Mouse (Mus musculus): Measurements from ENCODE around the gene Glg1. TPM values are rescaled to one million over a fixed set of nuclear protein-coding genes. Genes with fewer than 3 reads are reported as not detected.
A peak's percentile ranks its signal among the peaks of the same experiment; 100 is the strongest.
"Not testable (repeated sequence)": the region's sequence is repeated elsewhere in the genome, so short reads cannot be mapped to it uniquely, and the experiment has no call there.

The Glg1 gene
- polyA plus RNA-seq (2015; fragmentation: Nextera tagmentation; extraction: Ambion mirVana), result 76.0 and 78.0 TPM in 2 replicates

DNA sequence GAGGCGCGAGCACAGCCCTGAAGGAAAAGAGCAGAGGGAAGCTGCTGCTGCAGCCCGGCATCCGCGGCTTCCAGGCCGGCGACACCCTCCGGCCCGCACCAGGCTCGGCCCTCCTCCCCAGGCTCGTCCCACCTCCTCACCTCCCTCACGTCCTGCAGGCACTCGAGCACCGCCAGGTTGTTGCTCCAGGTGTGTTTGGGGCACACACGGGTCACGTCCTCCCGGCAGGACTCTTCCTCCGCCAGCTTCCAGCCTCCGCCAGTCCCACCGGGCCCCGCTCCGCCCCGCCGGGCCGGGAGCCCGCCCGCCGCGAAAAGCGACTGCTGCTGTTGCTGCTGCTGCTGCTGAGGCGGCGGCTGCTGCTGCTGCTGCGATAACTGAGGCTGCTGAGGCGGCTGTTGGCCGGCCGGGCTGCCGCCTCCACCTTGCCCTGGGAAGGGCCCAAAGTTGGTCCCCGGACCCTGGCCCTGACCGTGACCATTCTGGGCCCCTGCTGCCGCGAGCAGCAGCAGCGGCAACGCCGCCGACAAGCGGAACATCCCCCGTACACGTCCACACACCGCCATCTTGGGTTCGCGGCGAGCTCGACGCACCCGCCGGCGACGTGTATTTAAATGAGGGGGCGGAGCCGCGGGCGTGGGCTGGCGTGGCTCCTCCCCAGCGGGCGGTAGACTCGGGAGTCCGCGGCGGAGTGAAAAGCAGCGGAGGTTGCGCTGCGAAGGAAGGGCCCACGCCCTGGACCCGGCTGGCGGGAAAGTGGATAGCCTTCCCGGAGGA lies at the start of gene Glg1:
Gene Glg1 (minus strand): TSS at position 586 of the 777 bp plus-strand sequence.
- peak within 1 kb of the TSS; percentile 60 for H3K4me2 ChIP-seq
- H3K9ac ChIP-seq, result peak within 1 kb of the TSS; percentile 80
- WGBS, result under 1% methylated on average over 74 of the region's 76 CpGs
- peak within 1 kb of the TSS; percentile 99 for H3K27ac ChIP-seq
- peak within 1 kb of the TSS; percentile 67 for H3K4me3 ChIP-seq (replicated peaks)
- H3K36me3 ChIP-seq, result peaks cover 13% of the 10 kb centered on the region; the same call in 1 of the 2 replicates
- peaks cover 12% of the 10 kb centered on the region for H3K4me1 ChIP-seq
- H3K27me3 ChIP-seq, result no peaks in the 10 kb centered on the region
- ATAC-seq (replicated peaks; ENCODE audit: low FRiP score), result peak; percentile 94
- no peaks in the 10 kb centered on the region for H3K9me3 ChIP-seq (replicated peaks)

DNA sequence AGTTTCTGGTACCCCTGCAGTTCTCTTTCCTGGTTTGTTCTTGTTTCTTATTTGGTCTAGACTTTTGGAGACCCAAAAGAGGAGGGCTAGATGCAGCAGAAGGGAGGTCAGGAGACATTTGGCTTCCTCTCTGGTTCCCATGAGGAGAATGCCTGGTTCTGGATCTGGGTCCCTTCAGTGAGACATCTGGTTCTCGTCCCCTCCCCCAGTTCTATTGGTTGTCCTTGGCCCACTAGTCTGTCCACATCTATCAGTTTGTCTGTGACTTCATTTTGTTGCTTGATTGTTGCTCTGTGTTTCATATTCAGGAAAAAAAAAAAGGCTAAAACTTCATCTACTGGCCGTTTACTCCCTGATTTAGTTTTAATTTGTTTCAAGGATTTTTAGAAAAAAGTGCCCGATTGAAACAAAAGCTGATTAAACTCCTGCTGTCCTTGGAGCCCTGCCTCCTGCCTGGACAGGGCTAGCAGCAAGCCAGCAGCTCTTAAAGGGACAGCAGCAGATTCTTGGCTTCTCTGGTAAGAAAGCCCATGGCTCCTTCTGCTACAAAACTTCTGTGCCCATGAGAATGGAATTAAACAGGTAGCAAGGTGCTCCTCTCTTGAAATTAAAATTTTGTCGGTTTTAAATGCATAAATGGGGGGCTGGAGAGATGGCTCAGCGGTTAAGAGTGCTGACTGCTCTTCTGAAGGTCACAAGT lies 46.2 kb upstream of the Glg1 start:
- H3K9ac ChIP-seq, result no peak overlapping the region
- H3K4me2 ChIP-seq, result no peak overlapping the region
- H3K9me3 ChIP-seq (replicated peaks), result no peaks in the 10 kb centered on the region
- H3K27ac ChIP-seq, result no peak overlapping the region
- WGBS, result 32% methylated on average over 5 of the region's 5 CpGs
- H3K36me3 ChIP-seq, result no peaks in the 10 kb centered on the region
- no peaks in the 10 kb centered on the region for H3K27me3 ChIP-seq
- no peak for ATAC-seq (replicated peaks; ENCODE audit: low FRiP score)
- no peak overlapping the region for H3K4me3 ChIP-seq (replicated peaks)
- H3K4me1 ChIP-seq, result peaks cover 3% of the 10 kb centered on the region; the same call in 1 of the 2 replicates

DNA sequence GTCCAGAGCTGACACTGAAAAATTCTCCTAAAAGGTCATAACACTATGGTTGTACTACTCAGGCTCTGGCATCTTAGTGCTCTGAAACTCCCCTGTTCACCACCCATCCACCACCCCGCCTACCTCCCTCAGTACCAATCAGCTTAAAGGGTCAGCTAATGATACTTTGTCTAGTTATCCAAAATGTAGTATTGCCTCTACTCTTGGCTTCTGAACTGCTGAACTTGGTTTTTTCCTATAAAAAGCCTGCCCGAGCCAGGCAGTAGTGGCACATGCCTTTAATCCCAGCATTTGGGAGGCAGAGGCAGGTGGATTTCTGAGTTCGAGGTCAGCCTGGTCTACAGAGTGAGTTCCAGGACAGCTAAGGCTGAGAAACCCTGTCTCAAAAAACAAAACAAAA lies 45.3 kb upstream of the Glg1 start:
- H3K9me3 ChIP-seq (replicated peaks), result no peaks in the 10 kb centered on the region
- peaks cover 3% of the 10 kb centered on the region; the same call in 1 of the 2 replicates for H3K4me1 ChIP-seq
- 92% methylated on average over 3 of the region's 3 CpGs for WGBS
- no peak overlapping the region for H3K27ac ChIP-seq
- no peak overlapping the region for H3K9ac ChIP-seq
- H3K27me3 ChIP-seq, result no peaks in the 10 kb centered on the region
- no peak overlapping the region for H3K4me3 ChIP-seq (replicated peaks)
- no peak for ATAC-seq (replicated peaks; ENCODE audit: low FRiP score)
- no peaks in the 10 kb centered on the region for H3K36me3 ChIP-seq
- no peak overlapping the region for H3K4me2 ChIP-seq

DNA sequence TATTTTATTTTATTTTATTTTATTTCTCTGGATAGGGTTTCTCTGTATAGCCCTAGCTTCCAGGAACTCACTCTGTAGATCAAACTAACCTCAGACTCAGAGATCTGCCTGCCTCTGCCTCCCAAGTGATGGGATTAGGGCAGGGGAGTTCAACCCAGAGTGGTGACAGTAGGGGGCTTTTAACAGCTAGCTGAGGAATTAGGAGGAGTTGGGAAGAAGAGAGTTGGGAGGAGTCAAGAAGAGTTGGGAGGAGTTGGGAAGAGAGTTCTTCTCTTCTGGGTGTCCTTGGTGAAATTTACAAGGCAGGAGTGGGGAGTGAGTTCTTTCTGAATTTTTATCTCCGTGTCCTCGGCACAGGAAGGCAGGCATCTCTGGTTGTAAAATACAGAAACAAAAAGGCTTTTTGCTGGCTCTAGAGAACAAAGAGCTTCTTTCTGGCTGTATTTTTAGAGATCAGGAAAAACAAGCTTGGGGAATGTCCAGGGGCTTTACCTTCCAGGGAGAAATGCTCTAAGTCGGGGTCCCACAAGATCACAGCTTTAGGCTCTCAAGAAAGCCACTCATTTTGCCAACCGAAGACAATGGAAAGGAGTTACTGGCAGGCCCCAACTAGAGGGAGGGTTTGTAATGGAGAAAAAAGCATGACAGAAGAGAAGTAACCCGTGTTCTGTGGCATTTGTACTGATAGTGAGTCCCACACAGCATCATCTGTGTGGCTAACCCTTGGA lies 44.2 kb upstream of the Glg1 start:
- H3K4me2 ChIP-seq; H3K27me3 ChIP-seq; H3K36me3 ChIP-seq; H3K4me3 ChIP-seq (replicated peaks); H3K4me1 ChIP-seq; ATAC-seq (replicated peaks; ENCODE audit: low FRiP score); H3K9ac ChIP-seq; H3K9me3 ChIP-seq (replicated peaks); H3K27ac ChIP-seq: not testable (repeated sequence)
- 82% methylated on average over 5 of the region's 5 CpGs for WGBS

DNA sequence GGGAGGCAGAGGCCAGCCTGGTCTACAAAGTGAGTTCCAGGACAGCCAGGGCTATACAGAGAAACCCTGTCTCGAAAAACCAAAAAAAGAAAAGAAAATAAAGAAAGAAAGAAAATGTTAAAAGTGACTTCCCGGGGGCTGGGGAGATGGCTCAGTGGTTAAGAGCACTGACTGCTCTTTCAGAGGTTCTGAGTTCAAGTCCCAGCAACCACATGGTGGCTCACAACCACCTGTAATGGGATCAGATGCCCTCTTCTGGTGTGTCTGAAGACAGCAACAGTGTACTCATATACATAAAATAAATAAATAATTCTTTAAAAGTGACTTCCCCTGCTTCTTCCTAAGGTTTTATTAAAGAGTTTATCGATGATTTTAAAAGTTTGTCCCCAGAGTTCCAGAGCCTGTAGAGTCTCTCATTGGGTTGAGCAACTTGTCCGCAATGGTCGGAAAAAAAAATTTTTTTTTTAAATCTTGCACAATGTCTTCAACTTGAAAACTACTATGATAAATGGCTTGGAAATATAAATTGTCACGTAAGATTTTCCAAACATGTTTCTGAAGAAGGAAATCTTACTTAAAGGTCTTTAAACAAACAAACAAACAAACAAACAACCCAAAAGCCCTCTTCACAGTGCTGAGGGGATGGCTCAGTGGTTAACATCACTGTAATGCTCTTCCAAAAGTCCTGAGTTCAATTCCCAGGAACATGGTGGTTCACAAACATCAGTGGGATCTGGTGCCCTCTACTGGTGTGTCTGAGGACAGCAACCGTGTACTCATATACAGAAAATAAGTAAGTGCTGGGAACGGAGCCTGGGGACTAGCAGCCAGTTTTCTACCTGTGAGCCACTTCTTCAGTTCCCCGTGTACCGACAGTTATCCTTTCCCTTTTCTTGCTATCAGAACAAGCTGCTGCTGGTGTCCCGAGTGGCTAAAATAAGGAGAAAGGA lies 41.9 kb upstream of the Glg1 start:
- no peak for ATAC-seq (replicated peaks; ENCODE audit: low FRiP score)
- Histone ChIP-seq H3K4me3 (replicated peaks) (peak overlapping the region; percentile 86), H3K4me1 (peaks cover 14% of the 10 kb centered on the region), H3K9ac (0 out of 2 replicates have a peak overlapping the region, but pooled peaks have one; percentile 31), H3K9me3 (replicated peaks) (no peaks in the 10 kb centered on the region), H3K36me3 (peaks cover 11% of the 10 kb centered on the region), H3K27ac (peak overlapping the region; percentile 87), H3K4me2 (peak overlapping the region; percentile 65), H3K27me3 (no peaks in the 10 kb centered on the region)
- WGBS, result 66% methylated on average over 11 of the region's 11 CpGs

DNA sequence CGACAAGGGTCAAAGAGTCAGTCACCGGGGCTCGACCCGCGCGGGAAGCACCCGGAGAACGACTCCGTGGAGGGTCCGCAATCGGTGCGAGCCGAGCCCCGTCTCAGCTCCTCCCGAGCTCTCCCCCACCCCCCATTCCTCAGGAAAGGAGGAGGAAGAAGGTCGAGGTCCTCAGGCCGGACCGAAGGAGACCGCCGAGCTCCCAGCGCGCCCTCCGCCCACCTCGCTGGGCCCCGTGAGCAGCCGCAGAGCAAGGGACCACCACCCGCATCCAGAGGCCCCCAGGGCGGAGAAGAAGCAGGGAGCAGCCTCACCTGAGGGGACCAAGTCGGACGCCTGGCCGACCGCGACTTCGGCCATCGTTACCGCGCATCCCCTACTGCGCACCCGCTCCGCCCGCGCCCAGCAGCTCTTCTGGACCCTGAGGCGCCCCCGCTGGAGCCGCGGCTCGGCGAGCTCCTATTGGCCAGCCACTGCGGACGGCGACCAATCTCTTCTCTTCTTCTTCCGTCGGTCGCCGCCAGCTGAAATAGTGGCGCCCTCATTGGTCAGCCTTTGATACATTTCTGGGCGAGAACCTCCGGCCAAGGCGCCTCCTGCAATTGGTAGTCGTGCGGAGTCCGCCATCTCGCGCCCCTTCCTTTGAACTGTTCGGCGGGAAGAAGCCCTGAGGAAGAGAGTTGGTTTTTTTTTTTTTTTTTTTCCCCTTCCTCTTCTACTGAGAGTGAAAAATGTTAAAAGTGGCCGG lies 41.0 kb upstream of the Glg1 start, which contains the start of gene Rfwd3:
Gene Rfwd3 (minus strand): TSS at position 402 of the 748 bp plus-strand sequence.
- Histone ChIP-seq H3K9ac (peak within 1 kb of the TSS; percentile 92), H3K36me3 (peaks cover 19% of the 10 kb centered on the region), H3K9me3 (replicated peaks) (no peaks in the 10 kb centered on the region), H3K4me3 (replicated peaks) (peak within 1 kb of the TSS; percentile 86), H3K4me1 (peaks cover 12% of the 10 kb centered on the region), H3K4me2 (peak within 1 kb of the TSS; percentile 65), H3K27me3 (no peaks in the 10 kb centered on the region), H3K27ac (peak within 1 kb of the TSS; percentile 97)
- ATAC-seq (replicated peaks; ENCODE audit: low FRiP score), result peak; percentile 99
- under 1% methylated on average over 67 of the region's 67 CpGs for WGBS

DNA sequence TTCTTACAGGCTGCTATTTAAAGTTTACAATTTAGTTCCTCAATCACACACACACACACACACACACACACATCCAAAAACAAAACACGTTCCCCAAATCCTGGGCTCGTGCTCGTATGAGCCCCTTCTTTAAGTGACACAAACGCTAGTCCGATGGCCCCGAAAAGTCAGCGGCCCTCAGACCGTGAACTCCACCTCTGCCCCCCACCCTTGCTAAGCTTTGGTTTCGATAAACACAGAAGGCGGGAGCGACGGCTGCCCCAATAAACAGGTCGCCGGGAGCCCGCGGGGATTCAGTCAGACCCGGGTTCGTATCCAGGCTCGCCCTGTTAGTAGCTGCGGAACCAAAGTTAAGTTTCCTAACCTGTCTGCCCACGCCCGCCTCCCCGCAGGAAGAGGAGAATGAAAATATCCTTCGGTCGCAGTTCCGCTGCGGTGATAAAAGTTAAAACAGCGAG lies 40.4 kb upstream of the Glg1 start:
- ATAC-seq (replicated peaks; ENCODE audit: low FRiP score), result peak; percentile 26
- peaks cover 24% of the 10 kb centered on the region for H3K36me3 ChIP-seq
- WGBS, result under 1% methylated on average over 28 of the region's 28 CpGs

DNA sequence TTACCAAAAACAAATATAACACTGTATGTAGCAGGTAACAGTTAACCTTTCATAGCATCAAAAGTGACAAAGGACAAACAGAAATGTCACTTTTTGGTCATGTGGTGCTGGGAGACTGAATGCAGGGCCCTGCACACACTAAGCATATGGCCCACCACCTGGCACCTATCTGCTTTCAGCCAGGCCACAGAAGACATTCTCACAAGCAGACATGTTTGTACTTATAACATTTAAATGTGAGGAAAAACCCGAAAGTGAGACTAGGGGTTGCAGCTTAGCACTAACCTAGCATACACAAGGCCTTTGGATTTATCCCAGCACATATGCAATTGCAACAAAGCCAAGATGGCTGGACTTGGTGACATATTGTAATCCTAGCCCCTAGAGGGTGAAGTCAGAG lies 39.0 kb upstream of the Glg1 start:
- no peak overlapping the region for H3K9ac ChIP-seq
- peaks cover 11% of the 10 kb centered on the region for H3K4me1 ChIP-seq
- H3K27me3 ChIP-seq, result no peaks in the 10 kb centered on the region
- 0 out of 2 replicates have a peak overlapping the region, but pooled peaks have one; percentile 86 for H3K4me3 ChIP-seq (replicated peaks)
- H3K9me3 ChIP-seq (replicated peaks), result no peaks in the 10 kb centered on the region
- 82% methylated on average over 1 of the region's 1 CpGs for WGBS
- no peak overlapping the region for H3K27ac ChIP-seq
- ATAC-seq (replicated peaks; ENCODE audit: low FRiP score), result no peak
- H3K4me2 ChIP-seq, result peak overlapping the region; percentile 65
- peaks cover 38% of the 10 kb centered on the region for H3K36me3 ChIP-seq

More for the DNA sequence above, 40.4 kb upstream of the Glg1 start:
- Histone ChIP-seq H3K27ac (peak overlapping the region; percentile 97), H3K9me3 (replicated peaks) (no peaks in the 10 kb centered on the region), H3K27me3 (no peaks in the 10 kb centered on the region), H3K4me3 (replicated peaks) (peak overlapping the region; percentile 86), H3K4me2 (peak overlapping the region; percentile 65), H3K4me1 (peaks cover 11% of the 10 kb centered on the region), H3K9ac (peak overlapping the region; percentile 92)

DNA sequence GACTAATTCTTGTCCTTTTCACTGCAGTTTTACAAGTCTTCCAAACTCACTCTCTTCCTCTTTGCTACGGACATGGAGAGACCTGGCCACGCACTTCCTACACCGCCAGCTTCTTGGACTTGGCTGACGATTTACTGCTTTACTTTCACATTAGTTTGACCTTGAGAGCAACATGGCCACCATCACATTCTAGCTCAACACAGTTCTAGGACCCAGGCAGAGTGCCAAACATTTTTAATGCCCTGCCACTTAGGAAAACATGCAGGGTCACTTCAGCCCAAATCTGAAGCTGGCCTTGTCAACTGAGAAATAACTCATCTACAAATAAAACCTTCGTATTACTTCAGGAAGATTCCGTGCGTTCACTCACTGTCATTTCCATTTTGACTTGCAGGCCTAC lies 32.7 kb upstream of the Glg1 start:
- WGBS, result 59% methylated on average over 7 of the region's 7 CpGs

DNA sequence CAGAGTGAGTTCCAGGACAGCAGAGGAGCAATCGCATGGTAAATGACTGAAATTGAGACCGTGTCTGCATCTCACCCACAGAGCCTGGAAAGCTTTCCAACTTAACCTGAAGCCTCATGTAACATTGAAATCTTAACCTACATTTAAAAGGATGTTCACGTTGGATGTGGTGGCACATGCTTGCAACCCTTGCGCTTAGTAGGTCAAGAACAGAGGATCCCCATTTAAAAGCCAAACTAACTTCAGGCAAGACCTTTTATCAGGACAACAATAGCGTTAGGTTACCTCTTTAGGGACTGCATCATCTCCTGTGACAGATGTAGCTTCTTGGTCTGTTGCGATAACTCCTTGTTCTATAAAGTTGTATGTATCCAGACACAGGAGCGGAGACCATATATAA lies 31.6 kb upstream of the Glg1 start:
- no peak overlapping the region for H3K9ac ChIP-seq
- no peak overlapping the region for H3K4me2 ChIP-seq
- WGBS, result 97% methylated on average over 7 of the region's 7 CpGs
- peaks cover 97% of the 10 kb centered on the region for H3K36me3 ChIP-seq
- H3K27me3 ChIP-seq, result no peaks in the 10 kb centered on the region
- H3K27ac ChIP-seq, result no peak overlapping the region
- no peak overlapping the region for H3K4me3 ChIP-seq (replicated peaks)
- no peak for ATAC-seq (replicated peaks; ENCODE audit: low FRiP score)
- no peaks in the 10 kb centered on the region for H3K9me3 ChIP-seq (replicated peaks)
- peaks cover 3% of the 10 kb centered on the region; the same call in 1 of the 2 replicates for H3K4me1 ChIP-seq

More for the DNA sequence above, 32.7 kb upstream of the Glg1 start:
- H3K4me3 ChIP-seq (replicated peaks), result no peak overlapping the region
- ATAC-seq (replicated peaks; ENCODE audit: low FRiP score), result no peak
- H3K4me1 ChIP-seq, result peaks cover 3% of the 10 kb centered on the region; the same call in 1 of the 2 replicates
- H3K36me3 ChIP-seq, result peaks cover 95% of the 10 kb centered on the region
- no peak overlapping the region for H3K27ac ChIP-seq
- no peak overlapping the region for H3K4me2 ChIP-seq
- H3K9me3 ChIP-seq (replicated peaks), result no peaks in the 10 kb centered on the region
- no peaks in the 10 kb centered on the region for H3K27me3 ChIP-seq
- H3K9ac ChIP-seq, result no peak overlapping the region

Measured in kidney, embryonic 15.5 days (tissue).